Mouse (Mus musculus): Measurements from ENCODE around the gene Tcf12.

- TF ChIP-seq CTCF (IDR thresholded peaks at IDR 0.05; ENCODE audit: extremely low read depth, insufficient read depth, insufficient read length, insufficient replicate concordance) (no peak), POLR2A (IDR thresholded peaks at IDR 0.05; ENCODE audit: low read depth, low read length) (no peak)
These were observed 175.5 kb downstream of the Tcf12 start for GRCm38 (mm10) chr9:71936199-71936598.

Measured in spleen, adult 2 months (tissue).